In genomic region chr1:60819993-60820392, GRCm38 (mm10) we compare ENCODE assay signal across 31 mouse cellular contexts.
"Had no signal": no experiment of that assay in that cellular context is flagged by ENCODE, and none has a peak within 500 bp of the region (broad histone marks: within the 10 kb centered on the region; RNA-seq: fewer than 3 reads in every experiment).

No protein-coding gene starts in this region.

- H3K27me3 ChIP-seq: limb, embryonic 12.5 days; limb, embryonic 13.5 days; limb, embryonic 15.5 days; liver, embryonic 12.5 days; liver, embryonic 13.5 days; liver, embryonic 15.5 days; lung, embryonic 15.5 days; megakaryocyte, embryonic 14.5 days; midbrain, embryonic 12.5 days; midbrain, embryonic 13.5 days; midbrain, embryonic 15.5 days had no signal

- H3K4me1 ChIP-seq: limb, embryonic 10.5 days; limb, embryonic 12.5 days; limb, embryonic 13.5 days; liver, embryonic 12.5 days; midbrain, embryonic 10.5 days; midbrain, embryonic 12.5 days; midbrain, embryonic 13.5 days; midbrain, embryonic 15.5 days had no signal

- H3K36me3 ChIP-seq: limb, embryonic 10.5 days; limb, embryonic 12.5 days; limb, embryonic 13.5 days; limb, embryonic 15.5 days; liver, embryonic 12.5 days; liver, embryonic 13.5 days; liver, embryonic 15.5 days; lung, embryonic 15.5 days; midbrain, embryonic 10.5 days; midbrain, embryonic 12.5 days; midbrain, embryonic 13.5 days; midbrain, embryonic 15.5 days had no signal

- H3K27ac ChIP-seq: limb, embryonic 10.5 days; limb, embryonic 12.5 days; limb, embryonic 13.5 days; limb, embryonic 15.5 days; liver, embryonic 12.5 days; liver, embryonic 13.5 days; liver, embryonic 14.5 days; liver, embryonic 15.5 days; lung, embryonic 15.5 days; macrophage; midbrain, embryonic 10.5 days; midbrain, embryonic 12.5 days; midbrain, embryonic 13.5 days; midbrain, embryonic 15.5 days had no signal

- ATAC-seq: liver, embryonic 12.5 days; liver, postnatal 0 days; lung, postnatal 0 days; midbrain, embryonic 13.5 days; midbrain, embryonic 15.5 days; midbrain, embryonic 16.5 days had no signal

- DNase-seq: left cerebral cortex, postnatal 4 days; liver; liver, embryonic 13.5 days; liver, postnatal 0 days; lung, adult 18-20 months; lung, adult 2 months; lung, embryonic 14.5 days; lung, postnatal 10 days; lung, postnatal 14 days; lung, postnatal 36 days; lung, postnatal 4 days; midbrain, embryonic 14.5 days had no signal

- H3K4me3 ChIP-seq: limb, embryonic 10.5 days; limb, embryonic 12.5 days; limb, embryonic 13.5 days; limb, embryonic 15.5 days; liver, embryonic 12.5 days; liver, embryonic 13.5 days; liver, embryonic 15.5 days; lung, embryonic 15.5 days; megakaryocyte, embryonic 14.5 days; midbrain, embryonic 10.5 days; midbrain, embryonic 12.5 days; midbrain, embryonic 13.5 days; midbrain, embryonic 15.5 days; myocyte had no signal

- H3K4me2 ChIP-seq: limb, embryonic 12.5 days; limb, embryonic 13.5 days; limb, embryonic 15.5 days; liver, embryonic 11.5 days; liver, embryonic 12.5 days; liver, embryonic 13.5 days; liver, embryonic 15.5 days; lung, embryonic 14.5 days; lung, embryonic 15.5 days; midbrain, embryonic 11.5 days; midbrain, embryonic 12.5 days; midbrain, embryonic 13.5 days; midbrain, embryonic 15.5 days had no signal

- H3K9me3 ChIP-seq: limb, embryonic 10.5 days; limb, embryonic 12.5 days; limb, embryonic 13.5 days; limb, embryonic 15.5 days; liver, embryonic 12.5 days; liver, embryonic 13.5 days; liver, embryonic 15.5 days; lung, embryonic 15.5 days; megakaryocyte, embryonic 14.5 days; midbrain, embryonic 10.5 days; midbrain, embryonic 12.5 days; midbrain, embryonic 13.5 days; midbrain, embryonic 15.5 days had no signal

- H3K9ac ChIP-seq: limb, embryonic 12.5 days; limb, embryonic 13.5 days; limb, embryonic 15.5 days; liver, embryonic 12.5 days; liver, embryonic 13.5 days; liver, embryonic 14.5 days; liver, embryonic 15.5 days; liver, postnatal 0 days; lung, embryonic 14.5 days; lung, embryonic 15.5 days; midbrain, embryonic 12.5 days; midbrain, embryonic 13.5 days; midbrain, embryonic 15.5 days had no signal
